Mouse (Mus musculus): Measurements from ENCODE around the gene Srrd. TPM values are rescaled to one million over a fixed set of nuclear protein-coding genes. Genes with fewer than 3 reads are reported as not detected.

The Srrd gene
- total RNA-seq, 2 experiments from 2014 or later = 15.1 to 40.2 TPM

GRCm38 (mm10) chr5:112289819-112290535, 52.9 kb downstream of the Srrd start:
- no peak for ATAC-seq (replicated peaks; ENCODE audit: poor library complexity)

- ATAC-seq (replicated peaks; ENCODE audit: poor library complexity) = no peak
These were observed 53.6 kb downstream of the Srrd start for GRCm38 (mm10) chr5:112289236-112289635.

DNA sequence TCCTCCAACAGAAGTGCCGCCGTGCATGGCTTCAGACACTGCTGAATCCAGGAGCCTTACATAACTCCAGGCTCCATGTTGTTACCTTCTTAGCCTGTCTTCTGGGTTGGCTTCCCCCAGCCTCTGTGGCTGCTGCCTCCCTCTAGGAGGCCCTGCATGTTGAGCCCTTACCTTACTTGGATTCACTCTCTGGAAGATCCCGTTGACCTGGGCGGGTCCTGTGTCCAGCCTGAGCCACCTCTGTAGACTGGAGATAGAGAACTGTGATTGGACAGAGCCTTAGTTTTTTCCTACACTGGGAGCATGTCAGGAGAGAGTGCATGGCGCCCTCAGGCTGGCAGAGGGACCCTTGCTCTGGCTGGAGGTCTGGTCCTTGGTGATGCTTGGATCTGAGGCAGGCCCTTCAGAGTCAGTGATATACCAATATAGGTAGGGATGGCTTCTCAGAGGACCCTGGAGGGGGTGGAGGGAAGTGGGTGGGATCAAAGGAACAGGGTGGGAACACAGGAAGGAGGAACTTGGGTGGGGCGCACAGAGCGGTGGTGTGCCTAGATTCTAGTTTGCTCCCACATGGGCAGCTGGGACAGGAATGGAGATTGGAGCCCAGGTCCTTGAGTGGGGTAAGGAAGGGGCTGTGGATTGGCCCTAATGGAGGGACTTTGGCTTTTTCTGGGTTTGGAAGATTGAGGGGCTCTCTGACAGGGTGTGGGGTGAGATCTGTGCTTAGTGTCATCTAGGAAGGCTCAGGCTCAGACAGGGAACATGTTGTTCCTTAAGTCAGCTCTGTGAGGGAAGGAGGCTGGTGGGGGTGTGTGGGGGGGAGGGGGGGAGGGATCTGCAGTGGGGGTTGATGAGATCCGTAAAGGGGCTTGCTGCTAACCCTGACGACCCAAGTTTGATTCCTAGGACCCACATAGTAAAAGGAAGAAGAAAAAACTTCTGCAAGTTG, 54.4 kb downstream of the Srrd start:
- ATAC-seq (replicated peaks; ENCODE audit: poor library complexity) = no peak

DNA sequence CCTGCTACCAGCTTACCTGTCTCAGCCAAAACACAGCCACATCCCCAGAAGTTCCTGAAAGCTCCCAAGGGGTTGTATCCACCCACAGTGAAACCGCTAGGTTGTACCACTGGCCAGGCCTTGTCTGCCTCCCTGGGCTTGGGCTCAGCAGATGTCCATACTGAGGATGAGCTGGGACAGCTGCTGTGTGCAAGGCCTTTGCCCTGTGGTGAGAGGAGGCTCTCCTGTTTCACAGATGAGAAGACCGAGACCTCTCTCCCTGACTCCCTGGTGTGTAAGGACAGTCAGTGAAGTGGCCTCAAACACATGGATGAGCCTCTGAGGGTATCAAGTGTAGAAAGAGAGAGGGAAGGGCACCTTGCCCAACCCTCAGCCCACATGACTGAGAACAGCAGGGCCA, 55.2 kb downstream of the Srrd start:
- no peak for ATAC-seq (replicated peaks; ENCODE audit: poor library complexity)

Other genes starting within 250 kb of the Srrd start
- not detected in 2 replicates for gene Cryba4, start 90.5 kb downstream of the Srrd start, total RNA-seq (2015)
- gene Cryba4, start 90.5 kb downstream of the Srrd start, total RNA-seq (2017) = not detected in 2 replicates
- not detected in 2 replicates for gene Crybb1, start 87.2 kb downstream of the Srrd start, total RNA-seq (2015)
- gene Crybb1, start 87.2 kb downstream of the Srrd start, total RNA-seq (2017) = not detected in 2 replicates
- gene Tpst2, start 66.3 kb downstream of the Srrd start, total RNA-seq (2015) = 22.6 and 29.6 TPM in 2 replicates
- gene Tpst2, start 66.3 kb downstream of the Srrd start, total RNA-seq (2017) = 31.4 and 45.3 TPM in 2 replicates
- 12.9 and 16.2 TPM in 2 replicates for gene Tfip11, start 16.7 kb downstream of the Srrd start, total RNA-seq (2015)
- 12.9 and 20.1 TPM in 2 replicates for gene Tfip11, start 16.7 kb downstream of the Srrd start, total RNA-seq (2017)
- 15.1 and 15.9 TPM in 2 replicates for gene Hps4, start within 50 bp of the Srrd start, total RNA-seq (2015)
- gene Hps4, start within 50 bp of the Srrd start, total RNA-seq (2017) = 12.8 and 17.6 TPM in 2 replicates
- gene Gm6583, start 13.0 kb upstream of the Srrd start, total RNA-seq (2015) = not detected in 2 replicates
- not detected in 2 replicates for gene Gm6583, start 13.0 kb upstream of the Srrd start, total RNA-seq (2017)
- not detected in 2 replicates for gene Asphd2, start 51.8 kb upstream of the Srrd start, total RNA-seq (2015)
- gene Asphd2, start 51.8 kb upstream of the Srrd start, total RNA-seq (2017) = not detected in 2 replicates
- not detected in 2 replicates for gene Gm6588, start 106.4 kb upstream of the Srrd start, total RNA-seq (2015)
- gene Gm6588, start 106.4 kb upstream of the Srrd start, total RNA-seq (2017) = not detected in 2 replicates
- not detected in 2 replicates for gene Sez6l, start 234.1 kb upstream of the Srrd start, total RNA-seq (2015)
- not detected in 2 replicates for gene Sez6l, start 234.1 kb upstream of the Srrd start, total RNA-seq (2017)

Data from megakaryocyte progenitor cell, adult 5-6 weeks (primary cell).